Mouse (Mus musculus) monocyte, adult 59 days (primary cell): ENCODE measurements around the gene Maco1. TPM values are rescaled to one million over a fixed set of nuclear protein-coding genes. Genes with fewer than 3 reads are reported as not detected.

ENCODE experiments used
- total RNA-seq, 2 experiments: library from RNA; stranded (reverse); gene quantifications; one replicate each; pipeline ENCODE4 v1.2.4; 2023

The Maco1 gene
- total RNA-seq, result 10 to 100 TPM; 18.3 to 19.9 TPM

DNA sequence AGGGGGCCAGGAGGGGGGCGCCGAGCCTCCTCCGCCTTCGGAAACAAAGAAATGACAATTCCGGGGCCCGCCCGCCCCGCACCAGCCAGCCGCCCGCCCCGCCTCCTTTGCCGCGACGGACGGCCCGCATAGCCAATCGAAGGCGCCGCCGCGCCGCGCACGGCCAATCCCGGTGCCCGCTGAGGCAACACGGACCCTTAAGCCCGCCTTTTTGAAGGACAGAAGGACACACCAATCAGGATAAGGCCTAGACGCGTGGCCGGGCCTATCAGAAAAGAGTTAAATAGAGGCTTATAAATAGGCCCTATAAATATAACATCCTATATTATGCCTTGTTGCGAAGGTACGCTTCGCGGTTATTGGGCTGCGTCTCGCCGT, at the start of gene Maco1:
Gene Maco1 (minus strand): TSS at position 87 of the 378 bp plus-strand sequence.

DNA sequence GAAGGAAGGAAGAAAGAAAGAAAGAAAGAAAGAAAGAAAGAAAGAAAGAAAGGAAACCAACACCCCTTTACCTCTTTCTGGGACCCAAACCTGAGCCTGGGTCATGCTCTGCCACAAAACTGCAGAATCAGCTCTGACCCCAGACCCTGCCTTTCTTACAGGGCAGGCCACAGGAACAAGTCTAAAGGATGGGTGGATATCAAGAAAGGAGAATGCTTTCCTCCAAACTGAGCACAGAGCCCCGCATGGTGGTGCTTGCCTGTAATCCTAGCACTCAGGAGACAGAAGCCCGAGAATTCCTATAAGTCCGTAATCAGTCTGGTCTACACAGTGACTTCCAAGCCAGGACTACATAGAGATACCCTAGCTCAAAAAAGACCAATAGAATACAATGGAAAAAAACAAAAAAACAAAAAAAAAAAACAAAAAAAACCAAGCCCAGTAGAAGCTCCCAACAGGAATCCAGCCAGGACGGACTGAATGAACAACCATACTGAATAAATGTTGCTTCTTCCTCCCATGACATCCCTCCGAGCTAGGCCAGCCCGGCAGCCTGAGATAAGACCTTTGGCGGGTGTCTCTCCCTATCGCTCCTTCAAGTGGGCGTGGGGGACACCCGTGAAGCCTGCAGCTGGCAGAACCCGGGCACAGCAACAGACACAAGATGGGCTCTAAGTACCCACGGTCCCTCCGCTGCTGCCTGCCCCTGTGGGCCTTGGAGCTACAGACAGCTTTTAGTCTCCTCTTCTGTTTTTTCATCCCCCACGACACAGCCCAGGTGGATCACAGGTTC, 11.0 kb upstream of the Maco1 start, which contains the start of gene Rhd:
Gene Rhd (plus strand): TSS at position 600 of the 793 bp plus-strand sequence.

GRCm38 (mm10) chr4:134767426-134768225, 85.5 kb downstream of the Maco1 start, which contains the start of gene Ldlrap1:
Gene Ldlrap1 (minus strand): TSS chr4:134768024.

Other genes starting within 250 kb of the Maco1 start
- gene Man1c1, start 149.1 kb downstream of the Maco1 start, total RNA-seq, result 10 to 100 TPM; 46.3 to 49.3 TPM
- 10 to 100 TPM; 32.2 to 33.9 TPM for gene Ldlrap1, start 85.3 kb downstream of the Maco1 start, total RNA-seq
- not detected for gene Rhd, start 11.2 kb upstream of the Maco1 start, total RNA-seq
- gene Tmem50a, start 61.7 kb upstream of the Maco1 start, total RNA-seq, result 100 to 1,000 TPM; 184 to 185 TPM
- 100 to 1,000 TPM; 468 to 495 TPM for gene Rsrp1, start 70.2 kb upstream of the Maco1 start, total RNA-seq
- gene Syf2, start 77.6 kb upstream of the Maco1 start, total RNA-seq, result 100 to 1,000 TPM; 151 to 162 TPM